Mouse (Mus musculus) intestine, embryonic 14.5 days (tissue): ENCODE data around the gene Fam83g. TPM values are rescaled to one million over a fixed set of nuclear protein-coding genes. Genes with fewer than 3 reads are reported as not detected.

Experiments used
- ATAC-seq: fragments of 200-750 bp; cut with Nextera tagmentation; replicated peaks from 2 replicates; pipeline ENCODE4 v1.8.0; 2017; ENCODE audit warnings: low read depth, moderate number of reproducible peaks, moderate TSS enrichment, moderate library complexity; ENCODE audit not compliant: low FRiP score, low TSS enrichment
- DNase-seq: peaks from one replicate; pipeline ENCODE4 v3.0.0-alpha.2; 2018; ENCODE audit warnings: low spot score
- H3K27ac ChIP-seq: fragments of 300-500 bp; sonication (generic); 2 replicates; pipeline ENCODE4 v1.5.1; 2014; ENCODE audit warnings: low read depth, mild to moderate bottlenecking, control low read depth
- H3K27me3 ChIP-seq: fragments of 300-500 bp; sonication (generic); replicated peaks from 2 replicates; pipeline ENCODE4 v1.6.1; 2014; ENCODE audit warnings: low read length, control low read depth; ENCODE audit not compliant: control insufficient read depth, insufficient read depth
- H3K36me3 ChIP-seq: fragments of 300-500 bp; sonication (generic); 2 replicates; pipeline ENCODE4 v1.6.1; 2014; ENCODE audit warnings: low read length, control low read depth; ENCODE audit not compliant: control insufficient read depth, insufficient read depth
- H3K4me1 ChIP-seq: fragments of 300-500 bp; sonication (generic); replicated peaks from 2 replicates; pipeline ENCODE4 v1.6.1; 2014; ENCODE audit warnings: low read length, control low read depth, mixed read lengths; ENCODE audit not compliant: control insufficient read depth, insufficient read depth
- H3K4me2 ChIP-seq: fragments of 300-500 bp; sonication (generic); 2 replicates; pipeline ENCODE4 v1.6.1; 2014; ENCODE audit warnings: low read length
- H3K4me3 ChIP-seq: fragments of 300-500 bp; sonication (generic); 2 replicates; pipeline ENCODE4 v1.5.1; 2014; ENCODE audit warnings: low read depth, low read length, control low read depth, mixed read lengths
- H3K9ac ChIP-seq: fragments of 300-500 bp; sonication (generic); 2 replicates; pipeline ENCODE4 v1.6.1; 2014; ENCODE audit warnings: mild to moderate bottlenecking, low read length
- H3K9me3 ChIP-seq: fragments of 300-500 bp; sonication (generic); 2 replicates; pipeline ENCODE4 v1.6.1; 2016; ENCODE audit warnings: low read length, control low read depth; ENCODE audit not compliant: control insufficient read depth
- WGBS: fragments of 180-500 bp; shearing (Covaris S2); extraction: QIAGEN DNeasy Blood & Tissue Kit; methylation state at CpG from one replicate; pipeline ENCODE4 v1.1.7; 2014; 5-methylcytosine and 5-hydroxymethylcytosine counted together
- polyA plus RNA-seq: library from polyadenylated mRNA; unstranded; fragments of >200 nt; fragmentation: Nextera tagmentation; extraction: Ambion mirVana; gene quantifications from 2 replicates; pipeline ENCODE4 v1.2.1, GENCODE M21; 2014

Fam83g gene
- polyA plus RNA-seq, 1 experiment from 2014 or later: 4.6 TPM

- Histone ChIP-seq H3K27ac (no peak overlapping the region), H3K9me3 (no peaks in the 10 kb centered on the region), H3K36me3 (no peaks in the 10 kb centered on the region), H3K9ac (no peak overlapping the region), H3K27me3 (no peaks in the 10 kb centered on the region), H3K4me1 (peaks cover 6% of the 10 kb centered on the region; the same call in 1 of the 2 replicates), H3K4me2 (no peak overlapping the region), H3K4me3 (no peak overlapping the region)
- ATAC-seq (no peak), DNase-seq (no peak)
- WGBS: 89% methylated on average over 5 of the region's 5 CpGs
Observed at GRCm38 (mm10) chr11:61649163-61649580, 34.7 kb upstream of the Fam83g start.

- ATAC-seq (no peak), DNase-seq (no peak)
- Histone ChIP-seq H3K9me3 (no peaks in the 10 kb centered on the region), H3K27me3 (no peaks in the 10 kb centered on the region), H3K4me2 (no peak overlapping the region), H3K36me3 (no peaks in the 10 kb centered on the region), H3K4me3 (no peak overlapping the region), H3K9ac (no peak overlapping the region), H3K27ac (no peak overlapping the region), H3K4me1 (peaks cover 3% of the 10 kb centered on the region; the same call in 1 of the 2 replicates)
- 80% methylated on average over 4 of the region's 4 CpGs for WGBS
Observed at GRCm38 (mm10) chr11:61649626-61650025, 34.3 kb upstream of the Fam83g start.

GRCm38 (mm10) chr11:61650470-61651265 lies 33.2 kb upstream of the Fam83g start:
- 84% methylated on average over 9 of the region's 9 CpGs for WGBS
- H3K4me1 ChIP-seq: no peaks in the 10 kb centered on the region
- no peaks in the 10 kb centered on the region for H3K9me3 ChIP-seq
- H3K27me3 ChIP-seq: no peaks in the 10 kb centered on the region
- H3K4me2 ChIP-seq: no peak overlapping the region
- no peak overlapping the region for H3K4me3 ChIP-seq
- H3K27ac ChIP-seq: no peak overlapping the region
- no peak overlapping the region for H3K9ac ChIP-seq
- DNase-seq (no peak), ATAC-seq (no peak)
- no peaks in the 10 kb centered on the region for H3K36me3 ChIP-seq

- Histone ChIP-seq H3K9ac (no peak overlapping the region), H3K27ac (no peak overlapping the region), H3K4me3 (no peak overlapping the region), H3K27me3 (no peaks in the 10 kb centered on the region), H3K4me2 (no peak overlapping the region), H3K36me3 (no peaks in the 10 kb centered on the region), H3K9me3 (no peaks in the 10 kb centered on the region), H3K4me1 (no peaks in the 10 kb centered on the region)
- DNase-seq (no peak), ATAC-seq (no peak)
- 86% methylated on average over 5 of the region's 5 CpGs for WGBS
Observed at GRCm38 (mm10) chr11:61652216-61652615, 31.7 kb upstream of the Fam83g start.

- Histone ChIP-seq H3K36me3 (no peaks in the 10 kb centered on the region), H3K27ac (no peak within 1 kb of the TSS), H3K27me3 (no peaks in the 10 kb centered on the region), H3K9ac (no peak within 1 kb of the TSS), H3K4me3 (no peak within 1 kb of the TSS), H3K4me1 (no peaks in the 10 kb centered on the region), H3K4me2 (no peak within 1 kb of the TSS), H3K9me3 (no peaks in the 10 kb centered on the region)
- DNase-seq (no peak), ATAC-seq (no peak)
- WGBS: 57% methylated on average over 10 of the region's 10 CpGs
Observed at GRCm38 (mm10) chr11:61652686-61653447, 31.0 kb upstream of the Fam83g start, which contains the start of gene Grap. Grap (plus strand) TSS chr11:61653265.

GRCm38 (mm10) chr11:61653568-61653967 lies 30.3 kb upstream of the Fam83g start:
- WGBS: 76% methylated on average over 2 of the region's 2 CpGs
- Histone ChIP-seq H3K27me3 (no peaks in the 10 kb centered on the region), H3K4me2 (no peak overlapping the region), H3K4me1 (no peaks in the 10 kb centered on the region), H3K4me3 (no peak overlapping the region), H3K9ac (no peak overlapping the region), H3K9me3 (no peaks in the 10 kb centered on the region), H3K36me3 (no peaks in the 10 kb centered on the region), H3K27ac (no peak overlapping the region)
- DNase-seq: no peak
- ATAC-seq: no peak

GRCm38 (mm10) chr11:61654786-61655311 lies 29.0 kb upstream of the Fam83g start:
- Histone ChIP-seq H3K4me3 (no peak overlapping the region), H3K4me2 (no peak overlapping the region), H3K27me3 (no peaks in the 10 kb centered on the region), H3K27ac (no peak overlapping the region), H3K36me3 (no peaks in the 10 kb centered on the region), H3K9me3 (no peaks in the 10 kb centered on the region), H3K4me1 (no peaks in the 10 kb centered on the region), H3K9ac (no peak overlapping the region)
- ATAC-seq (no peak), DNase-seq (no peak)
- WGBS: 91% methylated on average over 4 of the region's 4 CpGs

GRCm38 (mm10) chr11:61655649-61656048 lies 28.2 kb upstream of the Fam83g start:
- H3K27ac ChIP-seq: no peak overlapping the region
- H3K9ac ChIP-seq: no peak overlapping the region
- no peak overlapping the region for H3K4me2 ChIP-seq
- no peaks in the 10 kb centered on the region for H3K4me1 ChIP-seq
- no peak overlapping the region for H3K4me3 ChIP-seq
- ATAC-seq (no peak), DNase-seq (no peak)
- no peaks in the 10 kb centered on the region for H3K9me3 ChIP-seq
- H3K36me3 ChIP-seq: no peaks in the 10 kb centered on the region
- no peaks in the 10 kb centered on the region for H3K27me3 ChIP-seq
- WGBS: 63% methylated on average over 4 of the region's 4 CpGs
